Mouse (Mus musculus) bone marrow macrophage, adult 2 months (primary cell): Measurements from ENCODE around the gene Alkbh3. TPM values are rescaled to one million over a fixed set of nuclear protein-coding genes. Genes with fewer than 3 reads are reported as not detected.

ENCODE experiments used
- H3K27ac ChIP-seq: 2 replicates; pipeline ENCODE4 v1.5.1; 2012; ENCODE audit warnings: low read depth, low read length; ENCODE audit not compliant: insufficient read depth
- H3K4me1 ChIP-seq: 2 replicates; pipeline ENCODE4 v1.6.1; 2012; ENCODE audit warnings: low read length; ENCODE audit not compliant: control insufficient read depth, insufficient read depth
- H3K4me3 ChIP-seq: 2 replicates; pipeline ENCODE4 v1.5.1; 2012; ENCODE audit warnings: mild to moderate bottlenecking, low read length, moderate library complexity; ENCODE audit not compliant: insufficient read depth
- CTCF ChIP-seq: IDR thresholded peaks from 2 replicates; pipeline ENCODE4 v1.5.1; 2012; ENCODE audit warnings: low read depth, mild to moderate bottlenecking, low read length, moderate library complexity
- POLR2A ChIP-seq: IDR thresholded peaks from 2 replicates; pipeline ENCODE4 v1.6.1; 2012; ENCODE audit warnings: mild to moderate bottlenecking, low read depth, low read length, borderline replicate concordance
- polyA plus RNA-seq: library from polyadenylated mRNA; stranded (reverse); fragments of >200 nt; gene quantifications from 2 replicates; pipeline ENCODE4 v1.2.4, GENCODE M21; 2012; ENCODE audit not compliant: missing spikeins, insufficient read depth, insufficient read length

The Alkbh3 gene
- polyA plus RNA-seq, 1 experiment: 37.4 TPM

- H3K4me1 ChIP-seq: peaks cover 9% of the 10 kb centered on the region
- TF ChIP-seq CTCF: no peak
- no peak for TF ChIP-seq POLR2A
- H3K4me3 ChIP-seq: no peak overlapping the region
- no peak overlapping the region for H3K27ac ChIP-seq
Observed at GRCm38 (mm10) chr2:93975041-93975440, 35.6 kb downstream of the Alkbh3 start.

DNA sequence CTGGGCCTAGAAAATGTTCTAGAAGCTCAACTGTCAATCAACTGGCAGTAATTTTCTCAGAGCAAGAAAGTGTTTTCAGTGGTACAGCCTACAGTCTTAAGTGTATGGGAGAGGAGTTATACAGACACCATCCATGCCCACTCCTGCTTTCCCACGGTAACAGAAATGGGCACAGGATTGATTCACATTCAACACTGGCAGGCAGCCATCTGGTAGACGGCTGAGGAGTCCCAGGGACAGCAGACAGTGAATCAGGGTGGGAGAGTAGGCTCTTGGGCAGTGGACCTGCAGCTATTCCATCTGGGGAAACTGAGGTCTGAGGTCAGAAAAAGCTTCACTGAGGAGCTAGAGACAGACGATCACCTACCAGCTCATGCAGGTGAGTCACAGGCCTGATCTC, 39.0 kb downstream of the Alkbh3 start:
- Histone ChIP-seq H3K4me3 (no peak overlapping the region), H3K4me1 (peaks cover under 1% of the 10 kb centered on the region; the same call in 1 of the 2 replicates), H3K27ac (no peak overlapping the region)
- no peak for TF ChIP-seq CTCF
- TF ChIP-seq POLR2A: no peak

DNA sequence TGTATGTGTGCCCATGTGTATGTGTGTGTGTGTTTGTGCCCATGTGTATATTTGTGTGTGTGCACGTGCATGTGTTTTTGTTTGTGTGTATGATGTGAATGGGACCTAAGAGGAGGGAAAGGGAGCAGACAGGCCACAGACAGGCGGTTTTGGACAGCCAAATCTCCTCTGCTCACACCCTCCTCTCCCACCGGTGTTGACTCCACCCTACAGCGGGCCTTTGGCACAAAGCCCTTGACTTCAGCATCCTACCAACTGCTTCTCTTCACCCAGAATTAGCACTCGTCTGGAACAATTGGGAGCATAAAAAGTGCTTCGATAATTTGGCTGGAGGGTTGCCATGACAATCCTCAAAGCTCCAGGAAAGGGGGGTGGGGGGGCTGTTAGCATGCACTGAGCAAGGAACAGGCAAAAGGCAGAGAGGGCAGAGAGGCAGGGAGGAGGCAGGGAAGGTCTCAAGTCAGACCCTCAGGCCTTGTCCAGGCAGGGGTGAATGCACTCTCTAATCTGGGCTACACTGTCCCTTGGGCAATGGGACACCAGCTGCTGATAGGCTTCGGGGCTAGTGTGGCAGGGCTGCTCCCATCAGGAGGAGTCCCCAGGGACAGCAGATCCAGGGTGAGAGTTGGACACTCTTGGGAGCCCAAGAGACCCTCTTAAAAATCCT, 46.0 kb downstream of the Alkbh3 start:
- Histone ChIP-seq H3K4me1 (peaks cover 8% of the 10 kb centered on the region), H3K4me3 (no peak overlapping the region)
- TF ChIP-seq POLR2A: no peak
- no peak for TF ChIP-seq CTCF

GRCm38 (mm10) chr2:93963802-93964201, 46.8 kb downstream of the Alkbh3 start:
- no peak overlapping the region for H3K27ac ChIP-seq

More for the DNA sequence above, 46.0 kb downstream of the Alkbh3 start:
- no peak overlapping the region for H3K27ac ChIP-seq

DNA sequence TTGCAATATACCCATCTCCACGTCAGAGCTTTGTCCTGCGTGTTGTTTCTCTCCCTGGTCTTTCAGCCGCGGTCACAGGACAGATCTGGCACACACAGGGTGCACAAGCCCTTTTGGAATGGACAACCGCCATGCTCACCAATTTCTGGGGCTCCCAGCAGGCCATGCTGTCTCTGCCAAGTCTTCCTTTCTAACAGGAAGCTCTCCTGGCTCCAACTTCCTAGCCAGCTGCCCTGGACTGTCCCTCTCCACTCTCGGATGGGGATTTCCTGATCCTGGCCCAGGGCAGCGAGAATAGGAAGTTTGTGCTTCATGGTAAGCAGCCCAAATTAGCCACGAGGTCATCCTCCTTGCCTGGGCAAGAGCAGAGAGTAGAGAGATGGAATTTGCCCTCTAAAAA, 48.9 kb downstream of the Alkbh3 start:
- no peak overlapping the region for H3K4me3 ChIP-seq
- peaks cover 8% of the 10 kb centered on the region for H3K4me1 ChIP-seq
- no peak overlapping the region for H3K27ac ChIP-seq
- TF ChIP-seq POLR2A (no peak), CTCF (no peak)

More at GRCm38 (mm10) chr2:93963802-93964201, 46.8 kb downstream of the Alkbh3 start:
- TF ChIP-seq POLR2A (no peak), CTCF (no peak)
- peaks cover 8% of the 10 kb centered on the region for H3K4me1 ChIP-seq
- no peak overlapping the region for H3K4me3 ChIP-seq

GRCm38 (mm10) chr2:93959346-93959745, 51.3 kb downstream of the Alkbh3 start:
- Histone ChIP-seq H3K27ac (no peak overlapping the region), H3K4me1 (peaks cover 11% of the 10 kb centered on the region), H3K4me3 (no peak overlapping the region)
- TF ChIP-seq POLR2A (no peak), CTCF (no peak)

- no peak for TF ChIP-seq POLR2A
- TF ChIP-seq CTCF: no peak
- H3K4me3 ChIP-seq: no peak overlapping the region
- H3K4me1 ChIP-seq: peaks cover 11% of the 10 kb centered on the region
- H3K27ac ChIP-seq: no peak overlapping the region
Observed at GRCm38 (mm10) chr2:93958216-93958615, 52.4 kb downstream of the Alkbh3 start.

GRCm38 (mm10) chr2:93957785-93958175, 52.8 kb downstream of the Alkbh3 start:
- Histone ChIP-seq H3K27ac (no peak overlapping the region), H3K4me3 (no peak overlapping the region)

GRCm38 (mm10) chr2:93956908-93957784, 53.5 kb downstream of the Alkbh3 start, which contains the start of gene Gm13889:
Gm13889 (minus strand) TSS chr2:93957201.
- H3K4me3 ChIP-seq: peak within 1 kb of the TSS; percentile 57
- no peak within 1 kb of the TSS for H3K27ac ChIP-seq
- H3K4me1 ChIP-seq: peaks cover 10% of the 10 kb centered on the region
- no peak for TF ChIP-seq POLR2A
- no peak for TF ChIP-seq CTCF

More at GRCm38 (mm10) chr2:93957785-93958175, 52.8 kb downstream of the Alkbh3 start:
- peaks cover 11% of the 10 kb centered on the region for H3K4me1 ChIP-seq
- TF ChIP-seq CTCF (no peak), POLR2A (no peak)
